Mouse (Mus musculus) ES-E14 (cell line): ENCODE measurements at regions not wholly inside any gene's neighbourhood (a gene's known extent, or its start where the extent isn't known, plus 50 kb on each side); places are given as distances from the start of the nearest gene placed in this dataset.

Experiments used
- CHD2 ChIP-seq: IDR thresholded peaks from 2 replicates; pipeline ENCODE4 v1.6.1; 2014; ENCODE audit warnings: mild to moderate bottlenecking, low read depth, low read length, inconsistent platforms
- HCFC1 ChIP-seq: IDR thresholded peaks from 2 replicates; pipeline ENCODE4 v1.6.1; 2012; ENCODE audit warnings: low read length, inconsistent platforms, borderline replicate concordance; ENCODE audit not compliant: insufficient read depth

- TF ChIP-seq HCFC1 (no peak), CHD2 (no peak)
Observed at GRCm38 (mm10) chr13:69988319-69988718, 186.1 kb downstream of the Med10 start.
